Mouse (Mus musculus): ENCODE data around the gene Dnajb8. TPM values are rescaled to one million over a fixed set of nuclear protein-coding genes. Genes with fewer than 3 reads are reported as not detected.

The Dnajb8 gene
- total RNA-seq, 2 experiments from 2014 or later: not detected

GRCm38 (mm10) chr6:88227537-88227936, 5.5 kb downstream of the Dnajb8 start:
- no peak for DNase-seq (ENCODE audit: low spot score in 2 of 2)

GRCm38 (mm10) chr6:88229221-88229620, 7.2 kb downstream of the Dnajb8 start:
- DNase-seq (ENCODE audit: low spot score in 2 of 2): no peak

GRCm38 (mm10) chr6:88231821-88232220, 9.8 kb downstream of the Dnajb8 start:
- no peak for DNase-seq (ENCODE audit: low spot score in 2 of 2)

GRCm38 (mm10) chr6:88232221-88232620, 10.2 kb downstream of the Dnajb8 start:
- DNase-seq (ENCODE audit: low spot score in 2 of 2): no peak

- DNase-seq (ENCODE audit: low spot score in 2 of 2): no peak
Measured at GRCm38 (mm10) chr6:88233996-88234395, 11.9 kb downstream of the Dnajb8 start.

- DNase-seq (ENCODE audit: low spot score in 2 of 2): no peak
Measured at GRCm38 (mm10) chr6:88235461-88235860, 13.4 kb downstream of the Dnajb8 start.

GRCm38 (mm10) chr6:88235983-88236382, 13.9 kb downstream of the Dnajb8 start:
- no peak for DNase-seq (ENCODE audit: low spot score in 2 of 2)

- DNase-seq (ENCODE audit: low spot score in 2 of 2): no peak
Measured at GRCm38 (mm10) chr6:88236513-88236912, 14.4 kb downstream of the Dnajb8 start.

GRCm38 (mm10) chr6:88242604-88243003, 20.5 kb downstream of the Dnajb8 start:
- peak in 1 of 2 experiments; percentile 30 for DNase-seq (ENCODE audit: low spot score in 2 of 2)

- no peak for DNase-seq (ENCODE audit: low spot score in 2 of 2)
Measured at GRCm38 (mm10) chr6:88249231-88249630, 27.2 kb downstream of the Dnajb8 start.

GRCm38 (mm10) chr6:88251396-88251795, 29.3 kb downstream of the Dnajb8 start:
- no peak for DNase-seq (ENCODE audit: low spot score in 2 of 2)

GRCm38 (mm10) chr6:88251798-88252478, 29.9 kb downstream of the Dnajb8 start:
- DNase-seq (ENCODE audit: low spot score in 2 of 2): no peak

GRCm38 (mm10) chr6:88254082-88254481, 32.0 kb downstream of the Dnajb8 start:
- no peak for DNase-seq (ENCODE audit: low spot score in 2 of 2)

GRCm38 (mm10) chr6:88255435-88255834, 33.4 kb downstream of the Dnajb8 start:
- DNase-seq (ENCODE audit: low spot score in 2 of 2): no peak

- no peak for DNase-seq (ENCODE audit: low spot score in 2 of 2)
Measured at GRCm38 (mm10) chr6:88259621-88260020, 37.6 kb downstream of the Dnajb8 start.

- DNase-seq (ENCODE audit: low spot score in 2 of 2): no peak
Measured at GRCm38 (mm10) chr6:88260645-88261044, 38.6 kb downstream of the Dnajb8 start.

- DNase-seq (ENCODE audit: low spot score in 2 of 2): peak in 1 of 2 experiments; percentile 15
Measured at GRCm38 (mm10) chr6:88262160-88262559, 40.1 kb downstream of the Dnajb8 start.

GRCm38 (mm10) chr6:88265355-88265754, 43.3 kb downstream of the Dnajb8 start:
- DNase-seq (ENCODE audit: low spot score in 2 of 2): no peak

- DNase-seq (ENCODE audit: low spot score in 2 of 2): no peak
Measured at GRCm38 (mm10) chr6:88266055-88266454, 44.0 kb downstream of the Dnajb8 start.

- DNase-seq (ENCODE audit: low spot score in 2 of 2): no peak
Measured at GRCm38 (mm10) chr6:88267068-88267467, 45.0 kb downstream of the Dnajb8 start.

- no peak for DNase-seq (ENCODE audit: low spot score in 2 of 2)
Measured at GRCm38 (mm10) chr6:88267970-88268369, 45.9 kb downstream of the Dnajb8 start.

GRCm38 (mm10) chr6:88274623-88275022, 52.6 kb downstream of the Dnajb8 start:
- no peak for DNase-seq (ENCODE audit: low spot score in 2 of 2)

- peak in 1 of 2 experiments; percentile 34 for DNase-seq (ENCODE audit: low spot score in 2 of 2)
Measured at GRCm38 (mm10) chr6:88276221-88276620, 54.2 kb downstream of the Dnajb8 start.
